Mouse (Mus musculus): ENCODE data around the gene Ankrd54. TPM values are rescaled to one million over a fixed set of nuclear protein-coding genes. Genes with fewer than 3 reads are reported as not detected.

Ankrd54 gene
- total RNA-seq, 2 experiments from 2014 or later = 19.5 to 22.2 TPM

- no peak for DNase-seq (ENCODE audit: low spot score in 2 of 2)
Measured at GRCm38 (mm10) chr15:79079567-79079966, 16.9 kb upstream of the Ankrd54 start.

- no peak for DNase-seq (ENCODE audit: low spot score in 2 of 2)
Measured at GRCm38 (mm10) chr15:79075658-79076365, 13.1 kb upstream of the Ankrd54 start.

- peak; percentile 81 to 86 for DNase-seq (ENCODE audit: low spot score in 2 of 2)
Measured at GRCm38 (mm10) chr15:79074913-79075532, 12.3 kb upstream of the Ankrd54 start, which contains the start of gene Eif3l. TSS of gene Eif3l (plus strand) at chr15:79075179.

- DNase-seq (ENCODE audit: low spot score in 2 of 2) = no peak
Measured at GRCm38 (mm10) chr15:79074446-79074845, 11.8 kb upstream of the Ankrd54 start.

GRCm38 (mm10) chr15:79073752-79074151 lies 11.1 kb upstream of the Ankrd54 start:
- no peak for DNase-seq (ENCODE audit: low spot score in 2 of 2)

- DNase-seq (ENCODE audit: low spot score in 2 of 2) = no peak
Measured at GRCm38 (mm10) chr15:79071117-79072039, 8.7 kb upstream of the Ankrd54 start.

GRCm38 (mm10) chr15:79068416-79068815 lies 5.7 kb upstream of the Ankrd54 start:
- no peak for DNase-seq (ENCODE audit: low spot score in 2 of 2)

GRCm38 (mm10) chr15:79067631-79068030 lies 4.9 kb upstream of the Ankrd54 start:
- DNase-seq (ENCODE audit: low spot score in 2 of 2) = no peak

GRCm38 (mm10) chr15:79066276-79066675 lies 3.6 kb upstream of the Ankrd54 start:
- no peak for DNase-seq (ENCODE audit: low spot score in 2 of 2)

- DNase-seq (ENCODE audit: low spot score in 2 of 2) = no peak
Measured at GRCm38 (mm10) chr15:79065086-79065770, 2.5 kb upstream of the Ankrd54 start.

- no peak for DNase-seq (ENCODE audit: low spot score in 2 of 2)
Measured at GRCm38 (mm10) chr15:79063160-79063740, 557 bp upstream of the Ankrd54 start.

GRCm38 (mm10) chr15:79060887-79061565 lies 1.7 kb downstream of the Ankrd54 start:
- DNase-seq (ENCODE audit: low spot score in 2 of 2) = no peak

- DNase-seq (ENCODE audit: low spot score in 2 of 2) = no peak
Measured at GRCm38 (mm10) chr15:79057850-79058249, 4.8 kb downstream of the Ankrd54 start.

GRCm38 (mm10) chr15:79056601-79057000 lies 6.1 kb downstream of the Ankrd54 start:
- DNase-seq (ENCODE audit: low spot score in 2 of 2) = no peak

GRCm38 (mm10) chr15:79052366-79052765 lies 10.3 kb downstream of the Ankrd54 start:
- DNase-seq (ENCODE audit: low spot score in 2 of 2) = no peak

- no peak for DNase-seq (ENCODE audit: low spot score in 2 of 2)
Measured at GRCm38 (mm10) chr15:79051461-79052360, 11.0 kb downstream of the Ankrd54 start.

- no peak for DNase-seq (ENCODE audit: low spot score in 2 of 2)
Measured at GRCm38 (mm10) chr15:79050964-79051363, 11.7 kb downstream of the Ankrd54 start.

- DNase-seq (ENCODE audit: low spot score in 2 of 2) = no peak
Measured at GRCm38 (mm10) chr15:79050160-79050845, 12.4 kb downstream of the Ankrd54 start.
